Mouse (Mus musculus) fibroblast of lung, adult 2 months (primary cell): ENCODE measurements at regions not wholly inside any gene's neighbourhood (a gene's known extent, or its start where the extent isn't known, plus 50 kb on each side); places are given as distances from the start of the nearest gene placed in this dataset.

Source experiments
- DNase-seq: peaks from one replicate; pipeline ENCODE4 v3.0.0-alpha.2; 2011; ENCODE audit warnings: low read depth

DNA sequence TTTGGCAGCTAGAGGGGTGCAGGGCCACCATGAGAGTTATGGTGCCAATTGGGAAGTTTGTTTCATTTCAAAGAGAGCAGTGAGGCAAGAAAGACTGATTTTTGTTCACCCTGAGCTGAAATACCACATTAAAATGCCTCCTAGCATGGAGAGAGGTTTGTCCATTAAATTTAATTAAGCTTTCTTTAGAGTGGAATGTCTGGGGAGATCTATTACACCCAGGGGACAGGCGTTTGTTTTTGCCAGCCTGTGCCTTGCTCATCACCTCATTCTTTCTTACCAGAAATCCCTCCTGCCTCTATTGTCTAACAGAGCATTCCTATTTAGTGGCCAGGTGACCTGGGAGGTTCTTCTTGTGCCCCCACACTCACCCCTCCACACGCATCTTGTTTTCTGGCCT is 55.2 kb upstream of the Rcn1 start:
- DNase-seq, result no peak

DNA sequence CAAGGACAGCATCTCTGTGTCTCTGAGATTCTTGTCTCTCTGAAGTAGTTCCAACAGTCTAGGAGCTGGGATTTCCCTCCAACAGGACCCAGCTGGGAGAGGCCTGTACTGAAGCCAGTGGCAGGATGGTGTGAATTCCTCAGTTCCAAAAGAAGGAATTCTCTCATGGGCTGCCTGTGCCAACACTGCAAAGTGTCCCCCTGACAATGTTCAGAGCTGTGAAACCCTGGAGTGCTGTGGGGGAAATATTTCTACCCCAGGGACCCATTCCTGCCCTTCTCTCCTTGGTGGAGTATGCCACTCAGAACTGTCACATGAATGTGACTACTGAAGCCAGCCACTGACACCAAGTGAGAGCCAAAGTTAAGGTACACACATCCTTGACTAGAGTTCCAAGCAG is 55.7 kb upstream of the Rcn1 start:
- no peak for DNase-seq

DNA sequence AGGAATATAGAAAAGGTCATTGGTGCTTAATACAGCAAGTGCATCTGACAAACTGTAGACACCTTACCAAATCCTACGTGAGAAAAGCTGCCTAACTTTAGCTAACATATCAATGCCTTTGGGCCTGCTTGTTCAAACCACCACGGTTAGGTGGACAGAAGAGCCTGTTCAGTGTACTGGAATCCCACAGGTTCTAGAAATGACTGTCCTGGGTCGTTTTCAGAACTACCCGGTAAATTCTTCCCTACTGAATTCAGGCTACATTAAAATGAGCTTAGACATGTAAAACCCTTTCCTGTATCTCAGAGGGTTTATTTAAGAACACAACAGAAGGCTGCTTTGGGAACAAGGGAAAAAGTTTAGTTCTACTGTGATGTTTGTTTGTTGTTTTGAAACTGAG is 59.5 kb upstream of the Rcn1 start:
- DNase-seq, result no peak

DNA sequence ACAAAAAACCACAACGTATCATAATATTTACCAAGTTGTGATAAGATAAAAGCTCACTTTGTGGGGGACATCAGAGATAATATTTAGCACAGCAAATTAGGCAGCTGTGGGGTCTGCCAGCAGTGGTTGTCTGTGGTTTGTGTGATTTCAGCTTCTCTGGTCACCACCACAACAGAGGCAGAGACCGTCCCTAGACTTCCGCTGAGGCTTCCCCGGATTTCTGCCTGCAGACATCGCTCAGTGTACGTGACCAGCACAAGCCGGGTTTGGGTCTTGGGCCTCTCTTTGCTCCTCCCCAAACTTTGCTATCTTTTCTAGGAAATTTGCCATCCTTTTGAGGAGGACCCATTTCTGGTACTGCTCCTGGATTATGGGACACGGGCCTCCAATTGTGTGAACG is 60.4 kb upstream of the Rcn1 start:
- no peak for DNase-seq

DNA sequence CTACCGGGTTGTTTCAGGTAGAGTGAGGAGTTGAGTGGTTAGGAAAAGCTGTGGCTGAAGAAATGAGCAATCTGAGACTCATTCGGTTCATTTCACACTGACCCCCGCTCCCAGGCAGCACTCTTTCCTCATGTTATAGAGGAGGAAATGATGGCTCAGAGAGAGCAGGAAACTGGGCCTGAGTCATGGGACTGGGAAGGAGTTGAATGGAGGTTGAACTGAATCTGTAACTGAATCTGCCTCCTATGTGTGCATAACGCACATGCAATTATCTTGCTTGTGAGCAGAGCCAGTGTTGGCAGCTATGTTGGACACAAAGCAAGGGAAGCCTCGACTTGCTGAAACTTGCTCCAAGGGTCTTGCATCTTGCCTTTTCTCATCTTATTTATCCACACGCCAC is 66.5 kb upstream of the Rcn1 start:
- no peak for DNase-seq

DNA sequence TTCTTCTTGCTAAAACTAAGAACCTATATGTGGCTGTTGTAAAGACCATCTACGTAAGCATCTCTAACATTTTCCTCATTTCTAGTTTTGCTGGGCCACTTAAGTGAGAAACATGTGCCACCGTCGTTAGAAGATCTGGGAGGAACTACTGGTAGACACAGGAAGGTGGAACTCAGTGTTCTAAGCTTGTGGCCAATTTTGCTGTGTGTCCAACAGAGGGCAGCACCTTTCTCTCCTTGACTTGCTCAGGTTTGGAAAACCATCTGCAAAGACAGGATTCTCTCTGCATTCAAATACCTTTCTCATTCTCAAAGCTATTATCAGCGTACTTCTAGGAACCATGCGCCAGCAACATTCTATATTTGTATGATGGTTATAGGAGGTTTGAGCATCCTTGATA is 69.8 kb upstream of the Rcn1 start:
- no peak for DNase-seq

DNA sequence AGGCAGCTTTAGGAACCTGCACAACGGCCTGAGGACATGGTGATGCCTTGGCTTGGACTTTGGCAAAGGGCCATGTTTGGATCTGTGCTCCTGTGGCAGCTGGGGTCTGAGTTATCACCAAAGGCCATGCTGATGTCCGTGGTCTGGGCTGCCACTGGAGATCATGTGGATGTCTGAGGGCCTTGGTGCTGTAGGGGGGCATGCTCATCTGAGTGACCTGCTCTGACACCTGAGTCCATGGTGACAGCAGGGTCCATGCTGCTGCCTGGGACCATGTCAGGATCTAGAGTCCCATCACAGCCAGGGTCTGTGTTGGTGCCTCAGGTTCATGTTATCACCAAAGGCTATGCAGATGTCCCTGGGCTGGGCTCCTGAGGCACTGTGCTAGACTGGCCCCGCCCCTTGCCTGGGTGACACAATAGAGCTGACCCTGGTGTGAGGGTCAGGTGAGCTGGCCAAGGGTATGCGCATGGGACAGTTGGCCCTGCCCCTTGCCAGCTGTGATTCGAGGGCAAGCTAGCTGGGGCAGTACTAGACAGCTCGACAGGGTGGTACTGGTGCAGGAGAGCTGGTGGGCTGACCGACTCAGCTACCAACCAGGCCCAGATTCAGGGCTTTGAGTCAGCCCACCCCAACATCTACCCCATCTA is 77.0 kb upstream of the Rcn1 start:
- DNase-seq, result no peak

DNA sequence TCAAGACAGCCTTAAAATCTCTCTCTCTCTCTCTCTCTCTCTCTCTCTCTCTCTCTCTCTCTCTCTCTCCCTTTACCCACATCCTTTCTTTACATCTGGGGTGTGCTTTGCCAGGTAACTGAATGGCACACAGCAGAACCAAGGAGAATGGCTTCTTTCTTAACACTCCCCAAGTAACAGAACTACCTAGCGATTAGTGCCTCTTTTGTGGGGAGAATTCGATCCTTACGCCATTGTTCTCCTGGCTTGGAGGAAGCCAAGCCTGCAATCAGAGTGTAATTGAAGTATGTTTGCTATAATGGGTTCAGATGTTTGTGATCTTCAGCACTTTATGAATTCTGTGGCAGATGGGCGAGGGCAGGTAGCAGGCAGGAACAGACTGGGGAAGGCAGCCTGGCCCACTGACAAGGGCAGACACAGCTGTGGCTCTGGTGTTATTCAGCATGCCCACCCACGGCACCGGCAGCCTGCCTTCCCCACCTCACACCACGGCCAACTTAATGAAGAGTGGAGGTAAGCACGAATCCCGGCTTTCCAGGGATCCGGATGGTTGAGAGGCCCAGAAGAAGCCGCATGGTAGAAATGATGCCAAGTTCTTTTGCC is 83.0 kb upstream of the Rcn1 start:
- DNase-seq, result no peak

DNA sequence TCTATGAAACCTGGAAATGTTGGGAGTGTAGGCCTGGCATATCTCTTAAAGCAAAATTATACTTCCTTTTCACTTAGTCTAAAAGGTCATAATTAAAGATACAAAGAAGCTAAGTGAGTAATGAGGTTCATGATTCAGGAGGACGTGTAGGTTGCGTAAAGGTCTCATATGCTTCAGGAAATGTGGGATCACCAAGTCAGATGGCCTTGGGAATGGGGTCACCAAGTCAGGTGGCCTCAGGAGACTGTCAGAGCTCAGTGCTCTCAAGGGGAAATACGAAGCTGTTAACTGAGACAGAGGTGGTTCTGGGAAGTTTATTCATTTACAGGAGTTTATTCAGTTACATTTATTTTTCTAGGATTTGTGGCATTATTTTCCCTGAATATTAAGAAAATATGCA is 85.4 kb upstream of the Rcn1 start:
- no peak for DNase-seq

DNA sequence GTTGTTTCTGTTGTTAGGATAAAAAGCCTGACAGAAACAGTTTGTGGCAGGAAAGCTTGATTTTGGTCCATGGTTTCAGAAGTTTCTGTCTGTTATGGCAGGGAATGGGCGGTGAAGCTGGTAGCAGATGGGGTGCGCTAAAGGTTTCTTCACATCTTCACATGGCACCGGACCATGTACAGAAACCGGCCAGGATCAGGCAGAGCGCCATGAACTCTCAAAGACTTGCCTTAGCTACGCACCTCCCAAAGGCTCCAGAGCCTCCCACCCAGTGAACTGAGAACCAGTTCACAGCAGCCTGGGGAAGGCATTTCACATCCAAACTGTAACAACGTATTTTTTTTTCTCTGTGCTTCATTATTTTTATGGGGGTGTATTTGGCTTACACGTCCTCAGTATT is 86.2 kb upstream of the Rcn1 start:
- no peak for DNase-seq

DNA sequence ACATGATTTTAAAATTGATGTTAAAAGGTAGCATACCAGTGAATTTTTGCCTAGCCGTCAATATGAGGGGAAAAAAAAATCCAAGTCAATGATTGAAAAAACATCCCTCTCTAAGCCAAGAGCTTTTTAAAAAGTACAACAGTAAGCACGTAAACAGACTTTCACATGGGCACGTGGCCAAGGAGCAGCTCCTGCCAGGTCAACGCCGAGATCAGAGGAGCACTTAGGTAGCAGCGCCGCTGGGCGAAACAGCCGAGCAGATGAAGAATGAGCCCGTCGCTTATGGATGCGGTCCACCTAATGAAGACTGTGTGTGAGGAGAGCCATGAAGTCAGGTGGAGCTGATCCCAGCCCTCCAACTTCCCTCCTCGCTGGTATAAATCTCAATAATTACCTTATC is 96.7 kb upstream of the Rcn1 start:
- no peak for DNase-seq

DNA sequence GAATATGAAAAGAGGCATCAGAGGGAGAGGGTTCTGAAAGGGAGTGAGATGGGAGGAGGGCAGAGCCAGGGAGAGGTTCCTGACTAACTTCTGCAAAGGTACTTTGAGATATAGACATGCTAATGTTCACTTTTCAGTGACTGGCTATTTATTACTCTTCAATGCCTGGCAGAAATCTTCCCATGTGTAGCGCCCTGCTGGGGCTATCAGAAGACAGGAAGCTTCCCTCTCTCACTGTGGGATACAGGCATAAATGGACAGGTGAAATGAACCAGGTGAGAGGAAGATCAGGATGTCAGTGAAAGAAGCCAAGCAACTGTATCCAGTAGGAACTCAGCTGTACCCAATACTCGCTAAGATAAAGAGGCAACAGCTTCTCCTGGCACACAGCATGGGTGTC is 105.1 kb upstream of the Rcn1 start:
- DNase-seq, result no peak

DNA sequence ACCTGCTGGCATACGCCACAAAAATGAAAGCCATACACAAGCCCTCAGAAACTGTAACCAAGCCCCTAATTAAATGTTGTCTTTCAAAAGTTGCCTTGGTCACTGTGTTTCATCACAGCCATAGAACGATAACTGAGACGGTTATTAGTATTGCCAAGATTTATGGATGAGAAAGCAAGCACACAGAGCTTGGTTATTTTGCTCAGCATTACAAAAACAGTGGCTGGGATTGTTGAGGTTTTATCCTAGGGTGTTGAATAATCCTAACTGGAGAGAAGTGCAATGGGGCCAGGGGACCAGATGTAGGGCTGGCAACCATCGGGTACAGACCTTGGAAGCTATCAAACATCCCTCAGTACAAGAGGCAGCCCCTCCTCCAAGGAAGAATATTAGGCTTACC is 106.4 kb upstream of the Rcn1 start:
- DNase-seq, result no peak

DNA sequence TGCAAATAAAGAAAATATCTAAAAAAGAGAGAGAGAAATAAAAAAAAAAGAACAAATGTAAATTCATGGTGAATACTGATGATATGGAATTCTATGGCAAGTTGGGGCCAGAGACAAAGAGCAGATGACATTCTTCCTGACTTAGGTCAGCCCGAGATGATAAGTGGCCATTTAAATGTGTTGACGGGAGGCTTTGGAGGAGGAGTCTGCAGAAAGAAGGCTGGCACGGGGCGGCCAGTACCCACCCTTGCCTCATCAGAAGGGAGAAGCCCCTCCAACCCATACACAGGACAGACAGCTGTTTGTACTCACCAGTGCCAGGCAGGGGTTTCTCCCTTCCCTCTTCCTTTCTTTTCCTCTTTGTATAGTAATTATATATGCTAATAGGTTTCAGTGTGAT is 108.0 kb upstream of the Rcn1 start:
- DNase-seq, result no peak

DNA sequence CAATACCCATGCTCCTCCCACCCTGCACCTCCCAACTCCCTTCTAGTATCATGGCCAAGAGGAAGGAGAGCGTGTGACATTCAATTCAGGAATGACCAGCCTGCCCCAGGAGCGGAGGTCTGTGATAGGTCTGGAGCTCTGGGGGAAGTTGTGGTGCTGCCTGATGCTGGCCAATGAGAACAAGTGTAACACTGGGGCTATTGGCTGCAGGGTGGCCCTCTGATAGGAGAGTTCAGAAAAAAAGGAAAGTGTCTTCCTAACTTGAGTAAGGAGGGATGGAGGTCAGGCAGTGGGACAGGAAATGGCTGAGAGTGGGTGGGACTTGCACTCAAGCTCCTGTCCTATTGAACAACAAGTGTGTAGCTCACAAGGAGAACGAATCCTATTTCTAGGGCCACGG is 111.7 kb upstream of the Rcn1 start:
- no peak for DNase-seq

DNA sequence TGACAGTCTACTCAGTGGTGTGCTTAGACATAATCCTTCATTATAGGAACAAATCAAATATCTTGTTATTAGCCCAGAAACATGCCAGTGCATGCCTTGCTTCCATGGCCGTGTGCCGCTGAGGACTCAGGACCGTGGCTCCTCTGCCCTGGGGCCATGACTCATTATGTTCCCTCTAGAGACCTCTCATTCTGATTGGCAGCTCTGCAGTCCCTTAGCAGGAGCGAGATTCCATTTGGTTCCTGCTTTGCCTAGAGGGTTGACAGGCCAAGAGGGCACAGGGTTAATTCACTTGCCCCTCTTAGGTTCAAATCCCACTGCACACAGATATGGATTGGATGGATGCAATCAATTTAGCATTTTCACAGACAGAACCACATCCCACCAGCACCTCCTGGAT is 112.6 kb upstream of the Rcn1 start:
- DNase-seq, result no peak

DNA sequence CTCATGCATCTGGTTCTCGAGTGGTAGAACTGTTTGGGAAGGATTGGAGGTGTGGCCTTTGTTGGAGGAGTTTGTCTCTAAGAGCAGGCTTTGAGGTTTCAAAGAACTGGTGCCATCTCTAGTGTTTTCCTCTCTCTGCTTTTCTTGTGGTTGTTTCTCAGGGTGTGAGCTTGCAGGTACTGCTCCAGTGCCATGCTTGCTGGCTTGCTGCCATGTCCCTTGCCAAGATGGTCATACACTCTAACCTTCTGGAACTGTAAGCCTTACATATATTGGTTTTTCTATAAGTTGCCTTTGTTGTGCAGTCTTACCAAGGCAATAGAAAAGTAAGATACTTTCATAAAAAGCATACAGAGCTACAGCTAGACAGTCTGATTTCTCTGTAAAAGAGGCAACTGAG is 115.1 kb upstream of the Rcn1 start:
- no peak for DNase-seq

DNA sequence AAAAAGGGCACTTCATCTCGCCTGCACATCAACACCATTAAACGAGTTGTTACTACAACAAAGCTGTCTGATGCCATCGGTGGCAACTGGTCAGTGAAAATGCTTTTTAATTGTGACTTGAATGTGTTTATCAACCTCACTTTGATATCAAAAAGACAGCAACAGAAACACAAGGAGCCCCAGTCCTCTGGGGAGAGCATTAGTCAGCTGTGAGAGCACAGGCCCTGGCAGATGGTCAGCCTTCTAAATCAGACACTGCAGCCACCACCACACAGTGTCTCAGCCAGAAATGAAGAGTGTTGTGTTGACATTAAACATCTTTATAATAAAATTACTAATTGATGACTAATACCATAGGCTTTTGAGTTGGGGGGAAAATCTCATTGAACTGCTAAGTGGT is 115.8 kb upstream of the Rcn1 start:
- no peak for DNase-seq

DNA sequence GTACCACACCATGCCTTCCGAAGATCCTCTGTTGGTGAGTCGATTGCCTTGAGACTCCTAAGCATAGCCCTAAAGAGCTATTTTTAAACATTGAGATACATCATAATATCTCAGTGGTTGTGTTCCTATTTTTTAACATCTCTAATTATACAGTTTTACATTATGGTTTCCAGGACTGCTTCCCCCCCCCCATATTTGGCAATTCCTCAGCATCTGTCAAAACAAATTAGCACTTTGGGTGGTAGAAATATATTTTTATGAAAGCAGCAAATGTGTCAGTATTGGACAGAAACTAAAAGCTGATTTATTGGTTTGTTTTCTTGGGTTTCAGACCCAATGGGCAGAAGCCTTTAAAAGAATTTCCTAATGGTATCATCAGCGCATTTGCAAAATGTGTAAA is 116.2 kb upstream of the Rcn1 start:
- no peak for DNase-seq

DNA sequence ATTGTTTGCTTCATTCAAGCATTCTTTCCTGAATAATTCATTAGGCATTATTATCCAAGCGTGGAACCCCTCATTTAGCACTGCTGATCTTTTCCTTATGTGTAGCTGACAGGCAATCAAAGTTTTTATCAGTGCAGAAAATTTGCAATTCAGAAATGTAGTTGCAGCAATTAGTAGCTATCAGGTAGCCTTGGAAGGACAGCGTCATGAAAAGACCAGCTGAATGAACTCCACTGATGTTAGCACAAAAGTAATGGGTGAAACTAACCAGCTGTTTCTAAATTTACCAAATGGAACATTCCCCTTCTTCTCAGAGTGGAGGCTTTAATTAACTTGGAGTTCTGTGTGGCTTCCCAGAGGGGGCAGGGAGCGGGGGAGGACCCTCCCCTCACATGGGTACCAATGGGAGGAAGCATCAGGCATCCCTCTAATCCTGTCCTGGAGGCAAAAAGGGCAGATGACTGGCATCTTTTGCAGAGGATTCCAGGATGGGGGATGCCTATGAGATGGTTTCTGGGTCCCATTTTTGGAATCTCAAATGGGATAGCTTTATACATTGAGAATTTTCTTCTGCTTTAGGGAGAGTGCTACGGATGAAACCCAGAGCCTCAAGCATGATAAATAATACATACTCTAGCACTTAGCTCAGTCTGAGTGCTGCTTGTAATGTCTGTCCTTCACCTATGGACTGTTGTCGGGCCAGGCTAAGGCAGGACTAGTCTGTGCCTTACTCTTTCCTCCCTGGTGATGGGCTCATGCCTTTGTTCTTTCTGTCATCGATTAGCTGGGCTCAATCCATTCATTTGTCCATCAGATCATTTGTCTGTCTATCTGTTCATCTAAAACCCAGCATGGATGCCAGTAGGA is 117.4 kb upstream of the Rcn1 start:
- no peak for DNase-seq

DNA sequence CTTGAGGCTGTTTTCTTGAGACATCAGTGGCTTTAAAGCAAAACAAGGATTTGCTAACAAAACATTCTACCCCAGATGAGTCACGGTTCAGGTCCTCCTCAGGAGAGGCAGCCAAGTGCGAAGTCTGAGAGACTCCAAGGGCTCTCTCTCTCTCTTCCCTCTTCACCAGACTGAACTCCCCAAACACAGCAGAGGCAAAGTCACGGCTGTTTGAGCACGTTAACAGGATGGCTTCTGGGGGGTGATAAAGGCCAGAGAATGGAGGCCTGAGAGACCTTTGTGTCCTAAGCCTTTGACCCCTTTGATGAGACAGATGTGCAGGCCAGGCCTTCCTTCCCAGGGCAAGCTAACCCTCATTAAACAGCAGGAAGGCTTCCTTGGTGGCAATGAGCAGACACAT is 122.7 kb upstream of the Rcn1 start:
- no peak for DNase-seq

DNA sequence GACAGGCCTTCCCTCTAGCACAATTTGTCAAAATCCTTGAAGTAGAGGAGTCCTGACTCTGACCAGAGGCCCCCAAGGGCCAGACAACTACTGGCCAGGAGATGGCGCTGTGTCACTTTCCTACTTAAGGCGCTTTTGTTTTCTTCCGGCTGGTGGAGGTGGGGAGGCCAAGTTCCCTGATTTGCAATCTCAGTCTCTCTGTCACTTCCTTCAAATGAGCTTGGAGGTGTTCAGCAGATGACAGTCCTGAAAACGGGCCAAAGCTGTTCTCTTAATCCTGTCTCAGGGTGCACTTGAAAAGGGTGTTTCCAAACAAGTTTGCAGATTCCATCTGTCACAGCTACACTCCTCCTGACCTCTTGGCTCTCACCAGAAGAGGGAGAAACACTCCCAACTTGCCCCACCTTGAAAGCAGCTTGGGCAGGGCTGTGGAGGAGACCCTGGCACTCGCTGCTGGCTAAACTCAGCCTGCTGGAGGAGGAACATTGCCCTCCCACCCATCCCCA is 124.2 kb upstream of the Rcn1 start:
- DNase-seq, result no peak

DNA sequence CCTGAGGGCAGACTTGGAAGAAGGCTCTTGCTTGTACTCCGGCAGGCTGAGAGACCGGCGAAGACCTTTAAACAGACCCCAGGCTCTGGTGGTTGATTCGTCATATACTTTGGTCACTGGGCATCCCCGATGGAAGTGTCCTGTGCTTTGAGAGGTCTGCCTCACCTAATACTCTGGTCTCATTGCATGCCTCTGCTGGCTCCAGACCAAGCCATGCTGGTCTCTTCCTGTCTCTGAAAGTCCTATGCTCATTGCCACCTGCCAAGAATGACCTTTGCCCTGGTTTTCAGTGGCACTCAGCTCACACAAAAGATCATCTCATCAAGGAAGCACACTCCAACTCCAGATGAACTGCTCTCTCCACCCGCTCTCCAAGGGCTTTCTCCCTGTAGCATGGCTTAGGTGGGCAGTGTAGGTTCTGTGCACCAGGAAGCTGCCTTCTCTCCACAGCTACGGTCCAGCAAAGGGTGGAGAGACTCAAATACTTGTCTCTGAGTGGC is 126.0 kb upstream of the Rcn1 start:
- no peak for DNase-seq
